Mouse (Mus musculus) spleen, adult 2 months (tissue): ENCODE measurements around the gene Vmn1r188. TPM values are rescaled to one million over a fixed set of nuclear protein-coding genes. Genes with fewer than 3 reads are reported as not detected.
A peak's percentile ranks its signal among the peaks of the same experiment; 100 is the strongest.
"Not testable (repeated sequence)": the region's sequence is repeated elsewhere in the genome, so short reads cannot be mapped to it uniquely, and the experiment has no call there.

Source experiments
- DNase-seq, 2 experiments: peaks; one replicate each; pipeline versions ENCODE4 v3.0.0 to v3.0.0-alpha.2; 2012 to 2021; ENCODE audit warnings: low spot score in 2 of 2, low read depth in 1 of 2
- H3K27ac ChIP-seq: fragments of 200-500 bp; 2 replicates; pipeline ENCODE4 v1.5.1; 2012; ENCODE audit warnings: low read length, inconsistent platforms; ENCODE audit not compliant: insufficient read depth
- H3K27me3 ChIP-seq: fragments of 200-500 bp; 2 replicates; pipeline ENCODE4 v1.6.1; 2012; ENCODE audit warnings: mild to moderate bottlenecking, moderate library complexity, low read length, inconsistent platforms; ENCODE audit not compliant: control insufficient read depth, insufficient read depth
- H3K36me3 ChIP-seq: fragments of 200-500 bp; 2 replicates; pipeline ENCODE4 v1.6.1; 2012; ENCODE audit warnings: mild to moderate bottlenecking, low read length, inconsistent platforms; ENCODE audit not compliant: control insufficient read depth, insufficient read depth
- H3K4me1 ChIP-seq: fragments of 200-500 bp; 2 replicates; pipeline ENCODE4 v1.6.1; 2011; ENCODE audit warnings: inconsistent platforms; ENCODE audit not compliant: control insufficient read depth, insufficient read depth, insufficient read length
- H3K4me3 ChIP-seq: fragments of 200-500 bp; 2 replicates; pipeline ENCODE4 v1.5.1; 2011; ENCODE audit warnings: mild to moderate bottlenecking, inconsistent platforms; ENCODE audit not compliant: insufficient read depth, insufficient read length; ENCODE audit errors: extremely low read depth
- CTCF ChIP-seq: fragments of 200-500 bp; IDR thresholded peaks from 2 replicates; pipeline ENCODE4 v1.5.1; 2011; ENCODE audit warnings: mild to moderate bottlenecking, inconsistent platforms; ENCODE audit not compliant: insufficient read depth, insufficient read length, insufficient replicate concordance; ENCODE audit errors: extremely low read depth
- POLR2A ChIP-seq: fragments of 200-500 bp; IDR thresholded peaks from 2 replicates; pipeline ENCODE4 v1.6.1; 2011; ENCODE audit warnings: low read depth, low read length, inconsistent platforms
- WGBS: fragments of 180-500 bp; shearing (Covaris S2); methylation state at CpG from one replicate; pipeline ENCODE4 v1.1.7; 2018; 5-methylcytosine and 5-hydroxymethylcytosine counted together
- polyA plus RNA-seq: library from polyadenylated mRNA; depleted of rRNA; stranded (reverse); fragments of >200 nt; gene quantifications from 2 replicates; pipeline ENCODE4 v1.2.3, GENCODE M21; 2012; rRNA removed

The Vmn1r188 gene
- polyA plus RNA-seq, 1 experiment: not detected

GRCm38 (mm10) chr13:22050591-22051522 lies 33.4 kb upstream of the Vmn1r188 start:
- TF ChIP-seq CTCF (peak; percentile 70; the same call in 1 of the 2 replicates), POLR2A (no peak)
- DNase-seq: peak; percentile 83 to 93
- Histone ChIP-seq H3K4me1 (no peaks in the 10 kb centered on the region; the same call in none of the 2 replicates), H3K36me3 (no peaks in the 10 kb centered on the region), H3K27ac (peak overlapping the region; percentile 69), H3K4me3 (peak overlapping the region; percentile 60), H3K27me3 (no peaks in the 10 kb centered on the region)
- WGBS: under 1% methylated on average over 50 of the region's 52 CpGs

- Histone ChIP-seq H3K4me1 (no peaks in the 10 kb centered on the region; the same call in none of the 2 replicates), H3K36me3 (no peaks in the 10 kb centered on the region), H3K27me3 (no peaks in the 10 kb centered on the region), H3K27ac (no peak overlapping the region), H3K4me3 (no peak overlapping the region)
- no peak for TF ChIP-seq POLR2A
- WGBS: 10% methylated on average over 5 of the region's 5 CpGs
- DNase-seq: no peak
These were observed 32.7 kb upstream of the Vmn1r188 start for GRCm38 (mm10) chr13:22051523-22051859.

DNA sequence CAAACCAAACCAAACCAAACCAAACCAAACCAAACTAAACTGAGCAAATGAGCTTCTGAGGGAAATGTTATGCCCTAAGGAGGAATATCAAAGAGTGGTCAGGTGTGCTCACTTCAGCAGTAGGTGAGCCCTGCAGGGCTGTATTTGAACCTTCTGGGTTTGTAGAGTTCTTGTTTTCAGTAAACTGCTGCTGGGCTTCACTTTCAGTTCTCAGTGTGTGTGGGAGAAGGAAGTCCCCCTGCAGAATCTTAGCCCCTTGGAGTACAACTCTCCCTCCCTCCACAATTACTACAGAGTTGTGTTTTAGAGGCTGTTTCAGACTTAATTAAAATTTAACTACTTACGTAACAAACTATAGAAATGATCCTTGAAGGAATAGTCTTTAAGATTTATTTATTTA lies 30.5 kb upstream of the Vmn1r188 start:
- no peaks in the 10 kb centered on the region for H3K36me3 ChIP-seq
- no peak overlapping the region for H3K4me3 ChIP-seq
- WGBS: 91% methylated on average over 1 of the region's 1 CpGs
- no peak for DNase-seq
- H3K27ac ChIP-seq: no peak overlapping the region
- no peaks in the 10 kb centered on the region; the same call in none of the 2 replicates for H3K4me1 ChIP-seq
- H3K27me3 ChIP-seq: no peaks in the 10 kb centered on the region
- TF ChIP-seq POLR2A (no peak), CTCF (no peak)

- WGBS: 66% methylated on average over 1 of the region's 1 CpGs
- Histone ChIP-seq H3K4me1 (no peaks in the 10 kb centered on the region), H3K27me3 (no peaks in the 10 kb centered on the region), H3K4me3 (no peak overlapping the region), H3K27ac (no peak overlapping the region), H3K36me3 (no peaks in the 10 kb centered on the region)
- no peak for DNase-seq
- no peak for TF ChIP-seq CTCF
- no peak for TF ChIP-seq POLR2A
These were observed 22.8 kb upstream of the Vmn1r188 start for GRCm38 (mm10) chr13:22061422-22061821.

DNA sequence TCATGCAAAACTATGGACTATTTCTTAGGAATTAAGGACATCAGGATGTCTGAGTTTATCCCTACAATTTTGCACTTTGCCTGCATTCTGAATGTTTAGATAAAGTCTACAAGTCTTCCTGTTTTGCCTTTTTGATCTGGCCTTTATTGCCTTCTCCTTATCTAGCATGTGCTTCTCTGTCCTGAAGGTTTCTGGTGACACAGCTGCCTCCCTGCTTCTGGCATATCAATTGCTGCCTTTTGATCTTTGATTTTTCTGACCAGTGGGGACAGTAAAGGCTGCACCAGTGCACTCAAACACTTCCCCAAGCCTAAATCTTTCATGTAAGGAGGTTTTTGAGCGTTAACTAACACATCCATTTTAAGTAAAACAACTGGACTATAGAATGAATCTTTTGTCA lies 20.8 kb upstream of the Vmn1r188 start:
- Histone ChIP-seq H3K4me1 (no peaks in the 10 kb centered on the region), H3K36me3 (no peaks in the 10 kb centered on the region), H3K4me3 (no peak overlapping the region), H3K27me3 (no peaks in the 10 kb centered on the region), H3K27ac (no peak overlapping the region)
- no peak for DNase-seq
- TF ChIP-seq POLR2A (no peak), CTCF (no peak)
- WGBS: 52% methylated on average over 1 of the region's 1 CpGs

DNA sequence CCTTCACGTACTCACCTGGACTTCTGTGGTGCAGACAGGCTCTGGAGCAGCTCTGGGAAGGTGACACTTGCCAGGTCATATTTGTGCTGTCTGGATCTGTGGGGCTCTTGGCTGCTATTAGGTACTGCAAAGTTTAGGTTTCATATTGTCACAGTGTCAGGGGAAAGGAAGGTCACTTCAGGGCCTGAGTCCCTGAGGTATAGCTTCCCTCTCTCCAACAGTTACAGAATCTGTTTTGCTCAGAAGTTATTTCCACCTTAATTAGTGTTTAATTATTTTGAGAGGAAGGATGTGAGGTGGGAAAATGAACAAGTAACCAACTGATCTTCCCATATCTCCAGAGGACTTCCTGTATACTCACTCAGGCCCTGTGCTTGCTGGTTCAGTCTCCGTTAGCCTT lies 21.5 kb downstream of the Vmn1r188 start, which contains the start of gene Vmn1r189:
Gene Vmn1r189 (minus strand): TSS at position 101 of the 400 bp plus-strand sequence.
- not testable (repeated sequence) for H3K4me1 ChIP-seq, DNase-seq, H3K36me3 ChIP-seq, H3K27ac ChIP-seq, H3K4me3 ChIP-seq, H3K27me3 ChIP-seq
- 64% methylated on average over 2 of the region's 2 CpGs for WGBS

DNA sequence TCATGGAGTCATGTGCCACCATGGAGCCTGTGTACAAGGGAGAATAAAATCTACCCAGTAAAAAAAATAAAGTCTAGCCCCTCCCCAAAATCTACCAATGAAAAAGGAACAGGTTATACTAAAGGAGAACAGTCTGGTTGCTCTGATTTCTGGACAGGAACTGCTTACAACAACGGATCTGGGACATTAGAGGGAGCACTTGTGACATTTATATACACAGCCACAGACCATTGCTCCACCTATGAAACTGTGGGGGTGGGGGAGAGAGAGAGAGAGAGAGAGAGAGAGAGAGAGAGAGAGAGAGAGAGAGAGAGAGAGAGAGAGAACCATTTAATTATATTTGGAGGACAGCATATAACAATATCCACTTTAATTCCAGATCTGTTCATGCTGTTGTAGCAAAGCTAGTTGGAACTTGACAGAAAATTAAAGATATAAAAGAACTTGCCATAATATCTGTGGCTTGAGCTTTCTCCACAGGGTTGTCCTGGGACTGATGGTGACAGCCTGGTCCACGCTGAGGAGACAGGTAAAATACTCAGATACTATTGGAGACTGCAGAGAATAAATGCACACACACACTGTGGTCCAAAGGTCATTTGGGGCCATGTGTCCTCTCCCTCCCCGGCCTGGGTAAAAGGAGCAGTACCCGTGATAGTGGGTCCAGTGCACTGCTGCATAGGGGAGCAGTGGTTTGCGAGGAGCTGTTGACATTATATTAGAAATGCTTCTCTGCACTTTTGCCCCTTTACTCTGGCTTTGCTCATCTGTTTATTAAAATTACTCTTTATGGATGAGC lies 52.5 kb downstream of the Vmn1r188 start:
- 57% methylated on average over 5 of the region's 5 CpGs for WGBS
- not testable (repeated sequence) for H3K4me1 ChIP-seq, DNase-seq, H3K36me3 ChIP-seq, H3K4me3 ChIP-seq, H3K27me3 ChIP-seq, H3K27ac ChIP-seq

Other genes with a start within 250 kb of the Vmn1r188 start
- gene Zfp184, start 139.3 kb upstream of the Vmn1r188 start, polyA plus RNA-seq: 0.05 and 0.11 TPM in 2 replicates
- not detected in 2 replicates for gene Pom121l2, start 103.2 kb upstream of the Vmn1r188 start, polyA plus RNA-seq
- 0.99 and 1.1 TPM in 2 replicates for gene Prss16, start 74.7 kb upstream of the Vmn1r188 start, polyA plus RNA-seq
- gene Hist1h2ah, start 48.9 kb upstream of the Vmn1r188 start, polyA plus RNA-seq: 51.3 and 149 TPM in 2 replicates
- 30.0 and 45.9 TPM in 2 replicates for gene Hist1h2bk, start 48.6 kb upstream of the Vmn1r188 start, polyA plus RNA-seq
- gene Hist1h4i, start 43.1 kb upstream of the Vmn1r188 start, polyA plus RNA-seq: 14.7 and 15.7 TPM in 2 replicates
- gene Hist1h2ag, start 41.5 kb upstream of the Vmn1r188 start, polyA plus RNA-seq: 10.2 and 14.1 TPM in 2 replicates
- gene Hist1h2bj, start 41.2 kb upstream of the Vmn1r188 start, polyA plus RNA-seq: 15.8 and 21.8 TPM in 2 replicates
- not detected in 2 replicates for gene Vmn1r189, start 21.4 kb downstream of the Vmn1r188 start, polyA plus RNA-seq
- not detected in 2 replicates for gene Vmn1r191, start 99.5 kb downstream of the Vmn1r188 start, polyA plus RNA-seq
- gene Vmn1r192, start 106.7 kb downstream of the Vmn1r188 start, polyA plus RNA-seq: not detected in 2 replicates
- not detected in 2 replicates for gene Vmn1r193, start 138.7 kb downstream of the Vmn1r188 start, polyA plus RNA-seq
- not detected in 2 replicates for gene Vmn1r194, start 159.8 kb downstream of the Vmn1r188 start, polyA plus RNA-seq
- not detected in 2 replicates for gene Vmn1r195, start 186.1 kb downstream of the Vmn1r188 start, polyA plus RNA-seq
- not detected in 2 replicates for gene Vmn1r196, start 205.5 kb downstream of the Vmn1r188 start, polyA plus RNA-seq
- gene Vmn1r197, start 240.1 kb downstream of the Vmn1r188 start, polyA plus RNA-seq: not detected in 2 replicates